Mouse (Mus musculus) cerebellum, adult 2 months (tissue): ENCODE data around the gene Cyp2d9.

Source experiments
- CTCF ChIP-seq: fragments of 200-500 bp; IDR thresholded peaks from 2 replicates; pipeline ENCODE4 v1.5.1; 2011; ENCODE audit warnings: low read depth, mild to moderate bottlenecking, control low read depth, low read length, moderate library complexity, borderline replicate concordance; ENCODE audit not compliant: insufficient read depth
- POLR2A ChIP-seq: fragments of 200-500 bp; IDR thresholded peaks from 2 replicates; pipeline ENCODE4 v1.6.1; 2011; ENCODE audit warnings: low read length, control low read depth, borderline replicate concordance; ENCODE audit not compliant: insufficient read depth

DNA sequence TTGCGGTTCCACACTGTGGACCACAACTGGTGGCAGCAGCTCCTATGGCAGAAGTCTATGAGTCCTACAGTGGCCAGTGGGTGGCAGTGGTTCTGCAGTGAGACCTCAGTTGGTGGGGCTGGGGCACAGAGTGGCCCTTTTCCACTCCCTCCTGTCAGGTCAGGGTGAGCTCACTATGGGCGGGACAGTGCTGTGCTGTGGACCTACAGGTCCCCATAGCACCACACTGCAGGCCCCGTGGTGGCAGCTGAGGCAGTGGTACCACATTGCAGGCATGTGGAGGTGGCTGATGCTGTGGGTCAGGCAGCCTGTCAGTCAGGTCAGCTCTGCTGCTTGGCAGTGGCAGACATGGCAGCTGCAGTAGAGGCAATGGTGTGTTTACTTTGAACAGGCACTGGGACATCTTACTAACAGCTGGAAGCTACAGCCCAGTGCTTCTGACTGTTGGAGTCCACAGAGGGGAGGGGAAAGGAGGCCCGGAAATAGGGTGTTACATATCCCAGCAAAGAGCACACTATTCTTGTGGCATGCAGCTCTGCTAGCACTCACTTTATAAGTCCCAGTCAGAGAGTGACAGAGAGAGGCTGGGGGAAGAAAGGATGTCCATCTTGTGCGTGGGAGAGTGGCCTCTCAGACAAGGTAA is 4.9 kb downstream of the Cyp2d9 start:
- no peak for TF ChIP-seq CTCF
- TF ChIP-seq POLR2A = no peak
